Mouse (Mus musculus): ENCODE measurements around the gene Fchsd2. TPM values are rescaled to one million over a fixed set of nuclear protein-coding genes. Genes with fewer than 3 reads are reported as not detected.

Fchsd2 gene
- polyA plus RNA-seq, 1 experiment = 24.9 TPM

GRCm38 (mm10) chr7:101232716-101233115, 140.1 kb downstream of the Fchsd2 start:
- Histone ChIP-seq H3K9ac (ENCODE audit: low read depth, poor library complexity, severe bottlenecking) (no peak overlapping the region), H3K9me3 (replicated peaks; ENCODE audit: control insufficient read depth, insufficient read depth, low read length, poor library complexity, severe bottlenecking) (no peaks in the 10 kb centered on the region), H3K27me3 (ENCODE audit: control insufficient read depth, insufficient read depth, low read length, poor library complexity, severe bottlenecking) (no peaks in the 10 kb centered on the region), H3K27ac (ENCODE audit: insufficient read depth, low read length) (no peak overlapping the region), H3K4me3 (ENCODE audit: low read depth, low read length) (no peak overlapping the region), H3K4me1 (ENCODE audit: control insufficient read depth, insufficient read depth, low read length) (no peaks in the 10 kb centered on the region), H3K36me3 (ENCODE audit: control insufficient read depth, insufficient read depth, low read length, poor library complexity, severe bottlenecking) (no peaks in the 10 kb centered on the region)
- TF ChIP-seq CTCF (IDR thresholded peaks at IDR 0.05; ENCODE audit: low read depth, low read length) = no peak
- TF ChIP-seq POLR2A (IDR thresholded peaks at IDR 0.05; ENCODE audit: insufficient read depth, low read length) = no peak
- no peak for TF ChIP-seq EP300 (IDR thresholded peaks at IDR 0.05; ENCODE audit: insufficient read depth, low read depth, low read length)

- Histone ChIP-seq H3K9me3 (replicated peaks; ENCODE audit: control insufficient read depth, insufficient read depth, low read length, poor library complexity, severe bottlenecking) (no peaks in the 10 kb centered on the region), H3K27ac (ENCODE audit: insufficient read depth, low read length) (no peak overlapping the region)
- TF ChIP-seq CTCF (IDR thresholded peaks at IDR 0.05; ENCODE audit: low read depth, low read length) = no peak
- TF ChIP-seq EP300 (IDR thresholded peaks at IDR 0.05; ENCODE audit: insufficient read depth, low read depth, low read length) = no peak
- no peak for TF ChIP-seq POLR2A (IDR thresholded peaks at IDR 0.05; ENCODE audit: insufficient read depth, low read length)
Measured at GRCm38 (mm10) chr7:101236712-101237473, 144.2 kb downstream of the Fchsd2 start.

GRCm38 (mm10) chr7:101248760-101249159, 156.1 kb downstream of the Fchsd2 start:
- H3K4me1 ChIP-seq (ENCODE audit: control insufficient read depth, insufficient read depth, low read length) = no peaks in the 10 kb centered on the region
- H3K27me3 ChIP-seq (ENCODE audit: control insufficient read depth, insufficient read depth, low read length, poor library complexity, severe bottlenecking) = no peaks in the 10 kb centered on the region
- no peaks in the 10 kb centered on the region for H3K9me3 ChIP-seq (replicated peaks; ENCODE audit: control insufficient read depth, insufficient read depth, low read length, poor library complexity, severe bottlenecking)
- no peak overlapping the region for H3K9ac ChIP-seq (ENCODE audit: low read depth, poor library complexity, severe bottlenecking)
- H3K4me3 ChIP-seq (ENCODE audit: low read depth, low read length) = no peak overlapping the region
- H3K27ac ChIP-seq (ENCODE audit: insufficient read depth, low read length) = no peak overlapping the region
- TF ChIP-seq POLR2A (IDR thresholded peaks at IDR 0.05; ENCODE audit: insufficient read depth, low read length) (no peak), EP300 (IDR thresholded peaks at IDR 0.05; ENCODE audit: insufficient read depth, low read depth, low read length) (no peak), CTCF (IDR thresholded peaks at IDR 0.05; ENCODE audit: low read depth, low read length) (no peak)
- H3K36me3 ChIP-seq (ENCODE audit: control insufficient read depth, insufficient read depth, low read length, poor library complexity, severe bottlenecking) = no peaks in the 10 kb centered on the region

More at GRCm38 (mm10) chr7:101236712-101237473, 144.2 kb downstream of the Fchsd2 start:
- H3K4me3 ChIP-seq (ENCODE audit: low read depth, low read length) = no peak overlapping the region
- no peak overlapping the region for H3K9ac ChIP-seq (ENCODE audit: low read depth, poor library complexity, severe bottlenecking)
- H3K4me1 ChIP-seq (ENCODE audit: control insufficient read depth, insufficient read depth, low read length) = no peaks in the 10 kb centered on the region
- H3K27me3 ChIP-seq (ENCODE audit: control insufficient read depth, insufficient read depth, low read length, poor library complexity, severe bottlenecking) = no peaks in the 10 kb centered on the region
- no peaks in the 10 kb centered on the region for H3K36me3 ChIP-seq (ENCODE audit: control insufficient read depth, insufficient read depth, low read length, poor library complexity, severe bottlenecking)

- no peak for TF ChIP-seq CTCF (IDR thresholded peaks at IDR 0.05; ENCODE audit: low read depth, low read length)
- no peak for TF ChIP-seq EP300 (IDR thresholded peaks at IDR 0.05; ENCODE audit: insufficient read depth, low read depth, low read length)
- TF ChIP-seq POLR2A (IDR thresholded peaks at IDR 0.05; ENCODE audit: insufficient read depth, low read length) = no peak
- Histone ChIP-seq H3K4me1 (ENCODE audit: control insufficient read depth, insufficient read depth, low read length) (no peaks in the 10 kb centered on the region), H3K9me3 (replicated peaks; ENCODE audit: control insufficient read depth, insufficient read depth, low read length, poor library complexity, severe bottlenecking) (no peaks in the 10 kb centered on the region), H3K36me3 (ENCODE audit: control insufficient read depth, insufficient read depth, low read length, poor library complexity, severe bottlenecking) (no peaks in the 10 kb centered on the region), H3K4me3 (ENCODE audit: low read depth, low read length) (no peak overlapping the region), H3K27me3 (ENCODE audit: control insufficient read depth, insufficient read depth, low read length, poor library complexity, severe bottlenecking) (no peaks in the 10 kb centered on the region), H3K27ac (ENCODE audit: insufficient read depth, low read length) (no peak overlapping the region), H3K9ac (ENCODE audit: low read depth, poor library complexity, severe bottlenecking) (no peak overlapping the region)
Measured at GRCm38 (mm10) chr7:101249173-101249572, 156.5 kb downstream of the Fchsd2 start.

- Histone ChIP-seq H3K4me1 (ENCODE audit: control insufficient read depth, insufficient read depth, low read length) (no peaks in the 10 kb centered on the region), H3K36me3 (ENCODE audit: control insufficient read depth, insufficient read depth, low read length, poor library complexity, severe bottlenecking) (no peaks in the 10 kb centered on the region), H3K4me3 (ENCODE audit: low read depth, low read length) (no peak overlapping the region), H3K27me3 (ENCODE audit: control insufficient read depth, insufficient read depth, low read length, poor library complexity, severe bottlenecking) (no peaks in the 10 kb centered on the region), H3K27ac (ENCODE audit: insufficient read depth, low read length) (no peak overlapping the region), H3K9me3 (replicated peaks; ENCODE audit: control insufficient read depth, insufficient read depth, low read length, poor library complexity, severe bottlenecking) (no peaks in the 10 kb centered on the region), H3K9ac (ENCODE audit: low read depth, poor library complexity, severe bottlenecking) (no peak overlapping the region)
- TF ChIP-seq POLR2A (IDR thresholded peaks at IDR 0.05; ENCODE audit: insufficient read depth, low read length) (no peak), CTCF (IDR thresholded peaks at IDR 0.05; ENCODE audit: low read depth, low read length) (no peak), EP300 (IDR thresholded peaks at IDR 0.05; ENCODE audit: insufficient read depth, low read depth, low read length) (no peak)
Measured at GRCm38 (mm10) chr7:101253071-101253470, 160.4 kb downstream of the Fchsd2 start.

GRCm38 (mm10) chr7:101258482-101258881, 165.8 kb downstream of the Fchsd2 start:
- Histone ChIP-seq H3K36me3 (ENCODE audit: control insufficient read depth, insufficient read depth, low read length, poor library complexity, severe bottlenecking) (no peaks in the 10 kb centered on the region), H3K9ac (ENCODE audit: low read depth, poor library complexity, severe bottlenecking) (no peak overlapping the region), H3K4me1 (ENCODE audit: control insufficient read depth, insufficient read depth, low read length) (no peaks in the 10 kb centered on the region), H3K4me3 (ENCODE audit: low read depth, low read length) (no peak overlapping the region), H3K27me3 (ENCODE audit: control insufficient read depth, insufficient read depth, low read length, poor library complexity, severe bottlenecking) (no peaks in the 10 kb centered on the region), H3K27ac (ENCODE audit: insufficient read depth, low read length) (no peak overlapping the region), H3K9me3 (replicated peaks; ENCODE audit: control insufficient read depth, insufficient read depth, low read length, poor library complexity, severe bottlenecking) (no peaks in the 10 kb centered on the region)
- no peak for TF ChIP-seq POLR2A (IDR thresholded peaks at IDR 0.05; ENCODE audit: insufficient read depth, low read length)
- no peak for TF ChIP-seq CTCF (IDR thresholded peaks at IDR 0.05; ENCODE audit: low read depth, low read length)
- TF ChIP-seq EP300 (IDR thresholded peaks at IDR 0.05; ENCODE audit: insufficient read depth, low read depth, low read length) = no peak
